Mouse (Mus musculus): Measurements from ENCODE around the gene Fcrlb. TPM values are rescaled to one million over a fixed set of nuclear protein-coding genes. Genes with fewer than 3 reads are reported as not detected.

Gene Fcrlb
- polyA plus RNA-seq, 1 experiment from 2014 or later: 0.27 TPM

GRCm38 (mm10) chr1:170934383-170934782, 21.6 kb upstream of the Fcrlb start:
- Histone ChIP-seq H3K36me3 (ENCODE audit: control insufficient read depth, insufficient read depth, low read length) (no peaks in the 10 kb centered on the region), H3K4me3 (ENCODE audit: low read length) (no peak overlapping the region), H3K4me2 (ENCODE audit: low read depth, low read length) (no peak overlapping the region), H3K9me3 (ENCODE audit: control insufficient read depth, low read length) (no peaks in the 10 kb centered on the region), H3K27me3 (replicated peaks; ENCODE audit: control insufficient read depth, insufficient read depth, low read length) (no peaks in the 10 kb centered on the region), H3K4me1 (ENCODE audit: control insufficient read depth, insufficient read depth, low read length) (no peaks in the 10 kb centered on the region), H3K27ac (ENCODE audit: low read length) (no peak overlapping the region), H3K9ac (ENCODE audit: low read depth, low read length) (no peak overlapping the region)
- WGBS: 53% methylated on average over 2 of the region's 2 CpGs
- no peak for ATAC-seq

DNA sequence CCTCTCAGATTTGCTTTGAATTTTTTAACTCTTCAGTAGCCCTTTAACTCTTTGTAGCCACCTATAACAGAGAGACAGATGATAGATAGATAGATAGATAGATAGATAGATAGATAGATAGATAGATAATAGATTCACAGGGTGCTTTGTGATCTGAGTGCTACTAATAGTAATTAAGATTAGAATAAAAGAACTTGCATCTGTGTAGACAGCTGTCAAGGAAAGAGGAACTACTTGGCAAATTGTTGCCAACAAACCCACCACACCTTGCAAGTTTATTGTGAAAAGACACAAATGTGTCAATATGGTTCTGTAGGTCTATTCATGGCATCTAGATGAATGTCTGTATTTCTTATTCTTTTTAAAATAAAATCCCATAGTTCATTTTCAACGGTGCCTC, 21.2 kb upstream of the Fcrlb start:
- H3K4me2 ChIP-seq (ENCODE audit: low read depth, low read length): no peak overlapping the region
- 76% methylated on average over 1 of the region's 1 CpGs for WGBS

GRCm38 (mm10) chr1:170933386-170933920, 20.7 kb upstream of the Fcrlb start:
- no peak for ATAC-seq
- no peak overlapping the region for H3K9ac ChIP-seq (ENCODE audit: low read depth, low read length)
- no peak overlapping the region for H3K27ac ChIP-seq (ENCODE audit: low read length)
- no peaks in the 10 kb centered on the region for H3K36me3 ChIP-seq (ENCODE audit: control insufficient read depth, insufficient read depth, low read length)
- no peak overlapping the region for H3K4me2 ChIP-seq (ENCODE audit: low read depth, low read length)
- H3K27me3 ChIP-seq (replicated peaks; ENCODE audit: control insufficient read depth, insufficient read depth, low read length): no peaks in the 10 kb centered on the region
- WGBS: 75% methylated on average over 6 of the region's 6 CpGs
- H3K9me3 ChIP-seq (ENCODE audit: control insufficient read depth, low read length): no peaks in the 10 kb centered on the region
- no peak overlapping the region for H3K4me3 ChIP-seq (ENCODE audit: low read length)
- no peaks in the 10 kb centered on the region for H3K4me1 ChIP-seq (ENCODE audit: control insufficient read depth, insufficient read depth, low read length)

More for the DNA sequence above, 21.2 kb upstream of the Fcrlb start:
- H3K27ac ChIP-seq (ENCODE audit: low read length): no peak overlapping the region
- ATAC-seq: no peak
- no peaks in the 10 kb centered on the region for H3K4me1 ChIP-seq (ENCODE audit: control insufficient read depth, insufficient read depth, low read length)
- H3K36me3 ChIP-seq (ENCODE audit: control insufficient read depth, insufficient read depth, low read length): no peaks in the 10 kb centered on the region
- H3K9me3 ChIP-seq (ENCODE audit: control insufficient read depth, low read length): no peaks in the 10 kb centered on the region
- H3K4me3 ChIP-seq (ENCODE audit: low read length): no peak overlapping the region
- H3K27me3 ChIP-seq (replicated peaks; ENCODE audit: control insufficient read depth, insufficient read depth, low read length): no peaks in the 10 kb centered on the region
- H3K9ac ChIP-seq (ENCODE audit: low read depth, low read length): no peak overlapping the region

DNA sequence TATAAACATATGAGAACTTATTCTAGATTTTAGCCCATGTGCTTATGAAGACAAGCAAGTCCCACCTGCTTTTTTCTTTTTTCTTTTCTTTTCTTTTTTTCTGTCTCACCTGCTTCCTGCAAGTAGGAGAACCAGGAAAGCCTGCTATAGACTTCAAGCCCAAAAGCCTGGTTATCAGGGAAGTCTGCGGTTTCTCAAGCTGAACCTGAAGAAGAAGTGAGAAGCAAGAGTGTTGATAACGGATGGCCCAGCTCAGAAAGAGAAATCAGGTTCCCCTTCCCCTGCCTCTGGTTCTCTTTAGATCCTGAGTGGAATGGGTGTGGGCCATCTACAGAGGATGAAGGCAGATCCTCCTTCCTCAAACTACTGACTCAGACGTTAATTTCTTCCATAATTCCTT, 19.3 kb upstream of the Fcrlb start:
- Histone ChIP-seq H3K4me3 (ENCODE audit: low read length) (no peak overlapping the region), H3K4me1 (ENCODE audit: control insufficient read depth, insufficient read depth, low read length) (no peaks in the 10 kb centered on the region), H3K36me3 (ENCODE audit: control insufficient read depth, insufficient read depth, low read length) (no peaks in the 10 kb centered on the region), H3K9ac (ENCODE audit: low read depth, low read length) (no peak overlapping the region), H3K27ac (ENCODE audit: low read length) (no peak overlapping the region), H3K27me3 (replicated peaks; ENCODE audit: control insufficient read depth, insufficient read depth, low read length) (no peaks in the 10 kb centered on the region), H3K4me2 (ENCODE audit: low read depth, low read length) (no peak overlapping the region), H3K9me3 (ENCODE audit: control insufficient read depth, low read length) (no peaks in the 10 kb centered on the region)
- no peak for ATAC-seq
- 78% methylated on average over 3 of the region's 3 CpGs for WGBS

DNA sequence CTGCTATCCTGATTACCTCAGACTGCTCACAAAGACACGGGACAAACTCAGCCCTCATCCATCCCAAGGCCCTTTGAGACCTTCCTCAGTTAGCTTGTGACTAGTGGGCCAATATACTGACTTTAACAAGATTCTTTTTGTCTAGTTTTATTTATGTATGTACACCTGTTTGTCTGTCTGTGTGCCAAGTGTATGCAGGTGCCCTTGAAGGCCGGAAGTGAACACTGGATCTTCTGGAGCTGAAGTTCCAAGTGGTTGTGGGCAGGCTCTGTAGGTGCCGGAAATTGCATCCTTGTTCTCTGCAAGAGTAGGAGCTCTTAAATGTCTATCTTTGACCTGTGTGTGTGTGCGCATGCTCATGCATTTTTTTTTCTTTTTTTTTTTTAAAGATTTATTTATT, 16.5 kb upstream of the Fcrlb start:
- H3K27ac ChIP-seq (ENCODE audit: low read length): no peak overlapping the region
- no peaks in the 10 kb centered on the region for H3K9me3 ChIP-seq (ENCODE audit: control insufficient read depth, low read length)
- H3K4me2 ChIP-seq (ENCODE audit: low read depth, low read length): no peak overlapping the region
- no peaks in the 10 kb centered on the region for H3K4me1 ChIP-seq (ENCODE audit: control insufficient read depth, insufficient read depth, low read length)
- H3K9ac ChIP-seq (ENCODE audit: low read depth, low read length): no peak overlapping the region
- no peak for ATAC-seq
- H3K27me3 ChIP-seq (replicated peaks; ENCODE audit: control insufficient read depth, insufficient read depth, low read length): no peaks in the 10 kb centered on the region
- 87% methylated on average over 4 of the region's 4 CpGs for WGBS
- no peak overlapping the region for H3K4me3 ChIP-seq (ENCODE audit: low read length)
- H3K36me3 ChIP-seq (ENCODE audit: control insufficient read depth, insufficient read depth, low read length): no peaks in the 10 kb centered on the region

GRCm38 (mm10) chr1:170928467-170928866, 15.7 kb upstream of the Fcrlb start:
- Histone ChIP-seq H3K36me3 (ENCODE audit: control insufficient read depth, insufficient read depth, low read length) (no peaks in the 10 kb centered on the region), H3K4me3 (ENCODE audit: low read length) (no peak overlapping the region), H3K9ac (ENCODE audit: low read depth, low read length) (no peak overlapping the region), H3K4me2 (ENCODE audit: low read depth, low read length) (no peak overlapping the region), H3K9me3 (ENCODE audit: control insufficient read depth, low read length) (no peaks in the 10 kb centered on the region), H3K27me3 (replicated peaks; ENCODE audit: control insufficient read depth, insufficient read depth, low read length) (no peaks in the 10 kb centered on the region), H3K27ac (ENCODE audit: low read length) (no peak overlapping the region), H3K4me1 (ENCODE audit: control insufficient read depth, insufficient read depth, low read length) (no peaks in the 10 kb centered on the region)
- ATAC-seq: no peak
- WGBS: 67% methylated on average over 2 of the region's 2 CpGs

DNA sequence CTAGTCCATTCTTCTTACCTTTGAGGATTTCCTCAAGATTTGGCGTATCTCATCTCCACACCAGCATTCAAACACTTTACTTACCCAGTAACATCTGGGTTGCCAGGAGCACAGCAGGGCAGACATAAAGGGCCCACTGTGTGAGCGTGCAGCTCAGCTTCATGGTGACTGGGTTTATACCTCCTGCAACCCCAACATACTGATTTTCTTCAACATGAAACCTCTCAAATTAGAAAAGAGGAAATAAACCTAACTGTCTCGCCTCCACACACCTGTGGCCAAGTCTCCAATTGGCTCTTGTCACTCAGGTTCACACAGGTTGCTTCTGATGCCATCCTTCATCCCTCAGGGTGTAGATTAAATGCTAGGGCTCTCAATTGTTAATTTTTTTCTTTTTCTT, 14.6 kb upstream of the Fcrlb start, which contains the start of gene Fcrla:
Fcrla (minus strand) TSS at position 206 of the 400 bp plus-strand sequence.
- no peaks in the 10 kb centered on the region for H3K9me3 ChIP-seq (ENCODE audit: control insufficient read depth, low read length)
- ATAC-seq: no peak
- WGBS: 86% methylated on average over 3 of the region's 3 CpGs

DNA sequence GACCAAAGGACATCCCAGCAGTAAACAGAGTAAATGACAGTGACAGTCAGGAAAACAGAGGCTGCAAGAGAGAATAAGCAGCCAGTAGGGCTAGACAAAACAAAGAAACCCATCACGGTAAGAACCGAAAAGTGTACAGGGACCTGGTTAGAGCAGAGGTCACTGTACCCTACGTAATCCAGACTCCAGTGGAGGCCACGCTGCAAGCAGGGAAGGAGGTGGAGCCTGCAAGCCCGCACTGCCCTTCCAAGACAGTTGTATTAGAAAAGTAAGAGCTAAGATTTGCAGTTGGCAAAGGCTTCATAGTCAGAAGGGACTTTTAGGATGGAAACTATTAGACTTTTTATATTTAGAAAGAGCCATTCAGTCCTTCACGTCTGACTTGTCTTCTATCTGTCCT, 14.2 kb upstream of the Fcrlb start:
- H3K9ac ChIP-seq (ENCODE audit: low read depth, low read length): no peak overlapping the region
- H3K36me3 ChIP-seq (ENCODE audit: control insufficient read depth, insufficient read depth, low read length): no peaks in the 10 kb centered on the region
- H3K9me3 ChIP-seq (ENCODE audit: control insufficient read depth, low read length): no peaks in the 10 kb centered on the region
- ATAC-seq: no peak
- no peaks in the 10 kb centered on the region for H3K27me3 ChIP-seq (replicated peaks; ENCODE audit: control insufficient read depth, insufficient read depth, low read length)
- H3K4me3 ChIP-seq (ENCODE audit: low read length): no peak overlapping the region
- no peak overlapping the region for H3K4me2 ChIP-seq (ENCODE audit: low read depth, low read length)
- H3K27ac ChIP-seq (ENCODE audit: low read length): no peak overlapping the region
- H3K4me1 ChIP-seq (ENCODE audit: control insufficient read depth, insufficient read depth, low read length): no peaks in the 10 kb centered on the region
- WGBS: 39% methylated on average over 6 of the region's 6 CpGs

More for the DNA sequence above, 14.6 kb upstream of the Fcrlb start, which contains the start of gene Fcrla:
- Histone ChIP-seq H3K4me2 (ENCODE audit: low read depth, low read length) (no peak within 1 kb of the TSS), H3K27ac (ENCODE audit: low read length) (no peak within 1 kb of the TSS), H3K4me3 (ENCODE audit: low read length) (no peak within 1 kb of the TSS), H3K36me3 (ENCODE audit: control insufficient read depth, insufficient read depth, low read length) (no peaks in the 10 kb centered on the region), H3K4me1 (ENCODE audit: control insufficient read depth, insufficient read depth, low read length) (no peaks in the 10 kb centered on the region), H3K9ac (ENCODE audit: low read depth, low read length) (no peak within 1 kb of the TSS), H3K27me3 (replicated peaks; ENCODE audit: control insufficient read depth, insufficient read depth, low read length) (no peaks in the 10 kb centered on the region)

DNA sequence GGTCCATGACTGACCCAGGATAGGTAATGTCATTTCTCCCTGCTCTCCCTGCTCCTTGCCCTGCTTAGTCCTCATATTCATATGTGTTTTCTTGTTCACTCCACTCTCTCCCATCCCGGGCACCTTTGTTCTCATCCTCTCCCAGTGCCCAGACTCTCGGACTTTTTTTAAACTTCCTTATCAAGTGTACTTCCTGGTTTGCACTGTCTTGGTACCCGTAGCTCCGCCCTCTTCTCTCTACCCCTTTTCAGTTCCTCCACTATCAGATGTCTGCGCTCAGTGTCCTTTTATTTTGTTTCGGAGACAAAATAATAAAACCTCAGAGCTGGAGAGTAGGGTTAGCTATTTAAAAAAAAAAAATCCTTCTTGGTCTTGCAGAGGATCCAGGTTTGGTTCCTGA, 11.7 kb upstream of the Fcrlb start:
- Histone ChIP-seq H3K9me3 (ENCODE audit: control insufficient read depth, low read length) (no peaks in the 10 kb centered on the region), H3K9ac (ENCODE audit: low read depth, low read length) (no peak overlapping the region), H3K4me2 (ENCODE audit: low read depth, low read length) (no peak overlapping the region), H3K27ac (ENCODE audit: low read length) (no peak overlapping the region), H3K4me1 (ENCODE audit: control insufficient read depth, insufficient read depth, low read length) (no peaks in the 10 kb centered on the region), H3K4me3 (ENCODE audit: low read length) (no peak overlapping the region), H3K27me3 (replicated peaks; ENCODE audit: control insufficient read depth, insufficient read depth, low read length) (no peaks in the 10 kb centered on the region), H3K36me3 (ENCODE audit: control insufficient read depth, insufficient read depth, low read length) (no peaks in the 10 kb centered on the region)
- no peak for ATAC-seq
- 72% methylated on average over 6 of the region's 6 CpGs for WGBS

DNA sequence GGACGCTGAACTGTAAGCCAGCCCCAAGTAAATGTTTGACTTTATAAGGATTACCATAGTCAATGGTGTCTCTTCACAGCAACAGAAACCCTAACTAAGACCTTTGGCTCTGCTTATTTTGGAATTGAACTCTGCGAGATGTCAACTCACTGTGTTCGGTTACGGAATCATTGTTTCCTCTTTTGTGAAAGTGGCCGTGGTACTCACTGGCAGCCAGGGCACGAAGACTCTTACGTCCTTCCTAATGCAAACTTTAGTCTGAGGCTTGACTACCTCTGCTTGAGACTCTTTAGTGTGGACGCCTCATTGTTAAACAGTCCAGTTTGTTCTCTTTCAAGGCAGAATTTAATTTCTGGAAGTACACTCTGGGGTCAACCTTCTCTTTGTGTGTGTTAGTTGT, 6.6 kb upstream of the Fcrlb start:
- no peaks in the 10 kb centered on the region for H3K27me3 ChIP-seq (replicated peaks; ENCODE audit: control insufficient read depth, insufficient read depth, low read length)
- H3K27ac ChIP-seq (ENCODE audit: low read length): no peak overlapping the region
- H3K36me3 ChIP-seq (ENCODE audit: control insufficient read depth, insufficient read depth, low read length): no peaks in the 10 kb centered on the region
- no peak overlapping the region for H3K9ac ChIP-seq (ENCODE audit: low read depth, low read length)
- H3K4me2 ChIP-seq (ENCODE audit: low read depth, low read length): no peak overlapping the region
- no peak overlapping the region for H3K4me3 ChIP-seq (ENCODE audit: low read length)
- ATAC-seq: no peak
- H3K9me3 ChIP-seq (ENCODE audit: control insufficient read depth, low read length): no peaks in the 10 kb centered on the region
- no peaks in the 10 kb centered on the region for H3K4me1 ChIP-seq (ENCODE audit: control insufficient read depth, insufficient read depth, low read length)
- 90% methylated on average over 8 of the region's 8 CpGs for WGBS
